Mouse (Mus musculus): ENCODE measurements around the gene Grhpr. TPM values are rescaled to one million over a fixed set of nuclear protein-coding genes. Genes with fewer than 3 reads are reported as not detected.

Gene Grhpr
- polyA plus RNA-seq, 1 experiment from 2014 or later, result 142 TPM

GRCm38 (mm10) chr4:45000001-45000400, 18.8 kb downstream of the Grhpr start:
- no peak overlapping the region for H3K4me3 ChIP-seq (ENCODE audit: low read length)
- H3K4me2 ChIP-seq (ENCODE audit: low read depth, low read length), result no peak overlapping the region
- no peaks in the 10 kb centered on the region for H3K27me3 ChIP-seq (replicated peaks; ENCODE audit: control insufficient read depth, insufficient read depth, low read length)
- peaks cover 1% of the 10 kb centered on the region; the same call in 1 of the 2 replicates for H3K36me3 ChIP-seq (ENCODE audit: control insufficient read depth, insufficient read depth, low read length)
- WGBS, result 89% methylated on average over 6 of the region's 6 CpGs
- no peak overlapping the region for H3K9ac ChIP-seq (ENCODE audit: low read depth, low read length)
- H3K4me1 ChIP-seq (ENCODE audit: control insufficient read depth, insufficient read depth, low read length), result no peaks in the 10 kb centered on the region
- no peak for ATAC-seq
- H3K27ac ChIP-seq (ENCODE audit: low read length), result no peak overlapping the region
- no peaks in the 10 kb centered on the region for H3K9me3 ChIP-seq (ENCODE audit: control insufficient read depth, low read length)

GRCm38 (mm10) chr4:45005452-45005851, 24.3 kb downstream of the Grhpr start:
- H3K4me3 ChIP-seq (ENCODE audit: low read length), result no peak overlapping the region
- WGBS, result 68% methylated on average over 3 of the region's 3 CpGs
- H3K27me3 ChIP-seq (replicated peaks; ENCODE audit: control insufficient read depth, insufficient read depth, low read length), result no peaks in the 10 kb centered on the region
- ATAC-seq, result peak; percentile 88
- H3K36me3 ChIP-seq (ENCODE audit: control insufficient read depth, insufficient read depth, low read length), result no peaks in the 10 kb centered on the region
- H3K9ac ChIP-seq (ENCODE audit: low read depth, low read length), result no peak overlapping the region
- peaks cover 4% of the 10 kb centered on the region for H3K4me1 ChIP-seq (ENCODE audit: control insufficient read depth, insufficient read depth, low read length)
- no peak overlapping the region for H3K4me2 ChIP-seq (ENCODE audit: low read depth, low read length)
- H3K9me3 ChIP-seq (ENCODE audit: control insufficient read depth, low read length), result no peaks in the 10 kb centered on the region
- peak overlapping the region; percentile 78; the same call in 1 of the 2 replicates for H3K27ac ChIP-seq (ENCODE audit: low read length)

GRCm38 (mm10) chr4:45010806-45011415, 29.7 kb downstream of the Grhpr start:
- no peak for ATAC-seq
- Histone ChIP-seq H3K4me2 (ENCODE audit: low read depth, low read length) (peak overlapping the region; percentile 52), H3K9ac (ENCODE audit: low read depth, low read length) (peak overlapping the region; percentile 93), H3K36me3 (ENCODE audit: control insufficient read depth, insufficient read depth, low read length) (no peaks in the 10 kb centered on the region), H3K27ac (ENCODE audit: low read length) (peak overlapping the region; percentile 99; the same call in 1 of the 2 replicates), H3K4me1 (ENCODE audit: control insufficient read depth, insufficient read depth, low read length) (peaks cover 11% of the 10 kb centered on the region), H3K9me3 (ENCODE audit: control insufficient read depth, low read length) (no peaks in the 10 kb centered on the region), H3K27me3 (replicated peaks; ENCODE audit: control insufficient read depth, insufficient read depth, low read length) (no peaks in the 10 kb centered on the region), H3K4me3 (ENCODE audit: low read length) (peak overlapping the region; percentile 94)
- WGBS, result 6% methylated on average over 11 of the region's 11 CpGs

- Histone ChIP-seq H3K4me1 (ENCODE audit: control insufficient read depth, insufficient read depth, low read length) (peaks cover 11% of the 10 kb centered on the region), H3K9me3 (ENCODE audit: control insufficient read depth, low read length) (no peaks in the 10 kb centered on the region), H3K36me3 (ENCODE audit: control insufficient read depth, insufficient read depth, low read length) (no peaks in the 10 kb centered on the region), H3K4me3 (ENCODE audit: low read length) (peak overlapping the region; percentile 94), H3K4me2 (ENCODE audit: low read depth, low read length) (peak overlapping the region; percentile 52), H3K9ac (ENCODE audit: low read depth, low read length) (peak overlapping the region; percentile 93), H3K27me3 (replicated peaks; ENCODE audit: control insufficient read depth, insufficient read depth, low read length) (no peaks in the 10 kb centered on the region), H3K27ac (ENCODE audit: low read length) (peak overlapping the region; percentile 99)
- WGBS, result 0% methylated on average over 31 of the region's 31 CpGs
- ATAC-seq, result peak; percentile 62
These were observed 30.4 kb downstream of the Grhpr start for GRCm38 (mm10) chr4:45011581-45012104.

GRCm38 (mm10) chr4:45012105-45012975, 31.1 kb downstream of the Grhpr start, which contains the start of gene Zbtb5:
Gene Zbtb5 (minus strand): TSS chr4:45012412.
- Histone ChIP-seq H3K36me3 (ENCODE audit: control insufficient read depth, insufficient read depth, low read length) (no peaks in the 10 kb centered on the region), H3K4me2 (ENCODE audit: low read depth, low read length) (peak within 1 kb of the TSS; percentile 75), H3K4me3 (ENCODE audit: low read length) (peak within 1 kb of the TSS; percentile 94), H3K9me3 (ENCODE audit: control insufficient read depth, low read length) (no peaks in the 10 kb centered on the region), H3K27ac (ENCODE audit: low read length) (peak within 1 kb of the TSS; percentile 99), H3K4me1 (ENCODE audit: control insufficient read depth, insufficient read depth, low read length) (peaks cover 11% of the 10 kb centered on the region), H3K27me3 (replicated peaks; ENCODE audit: control insufficient read depth, insufficient read depth, low read length) (no peaks in the 10 kb centered on the region), H3K9ac (ENCODE audit: low read depth, low read length) (peak within 1 kb of the TSS; percentile 93)
- WGBS, result under 1% methylated on average over 57 of the region's 63 CpGs
- ATAC-seq, result peak; percentile 98

- peak overlapping the region; percentile 73 for H3K4me3 ChIP-seq (ENCODE audit: low read length)
- no peaks in the 10 kb centered on the region for H3K9me3 ChIP-seq (ENCODE audit: control insufficient read depth, low read length)
- ATAC-seq, result no peak
- 2% methylated on average over 13 of the region's 13 CpGs for WGBS
- H3K36me3 ChIP-seq (ENCODE audit: control insufficient read depth, insufficient read depth, low read length), result no peaks in the 10 kb centered on the region
- H3K27ac ChIP-seq (ENCODE audit: low read length), result peak overlapping the region; percentile 93
- H3K4me2 ChIP-seq (ENCODE audit: low read depth, low read length), result peak overlapping the region; percentile 75
- peaks cover 11% of the 10 kb centered on the region for H3K4me1 ChIP-seq (ENCODE audit: control insufficient read depth, insufficient read depth, low read length)
- H3K27me3 ChIP-seq (replicated peaks; ENCODE audit: control insufficient read depth, insufficient read depth, low read length), result no peaks in the 10 kb centered on the region
- H3K9ac ChIP-seq (ENCODE audit: low read depth, low read length), result peak overlapping the region; percentile 79
These were observed 31.8 kb downstream of the Grhpr start for GRCm38 (mm10) chr4:45013031-45013431.

- H3K9me3 ChIP-seq (ENCODE audit: control insufficient read depth, low read length), result no peaks in the 10 kb centered on the region
- peak overlapping the region; percentile 79 for H3K9ac ChIP-seq (ENCODE audit: low read depth, low read length)
- H3K4me2 ChIP-seq (ENCODE audit: low read depth, low read length), result peak overlapping the region; percentile 75
- H3K27me3 ChIP-seq (replicated peaks; ENCODE audit: control insufficient read depth, insufficient read depth, low read length), result no peaks in the 10 kb centered on the region
- peak overlapping the region; percentile 93; the same call in 1 of the 2 replicates for H3K27ac ChIP-seq (ENCODE audit: low read length)
- peaks cover 11% of the 10 kb centered on the region for H3K4me1 ChIP-seq (ENCODE audit: control insufficient read depth, insufficient read depth, low read length)
- ATAC-seq, result no peak
- 5% methylated on average over 2 of the region's 2 CpGs for WGBS
- no peaks in the 10 kb centered on the region for H3K36me3 ChIP-seq (ENCODE audit: control insufficient read depth, insufficient read depth, low read length)
- H3K4me3 ChIP-seq (ENCODE audit: low read length), result peak overlapping the region; percentile 73
These were observed 32.3 kb downstream of the Grhpr start for GRCm38 (mm10) chr4:45013537-45013936.

- no peaks in the 10 kb centered on the region for H3K9me3 ChIP-seq (ENCODE audit: control insufficient read depth, low read length)
- H3K4me1 ChIP-seq (ENCODE audit: control insufficient read depth, insufficient read depth, low read length), result peaks cover 16% of the 10 kb centered on the region
- no peak overlapping the region for H3K4me3 ChIP-seq (ENCODE audit: low read length)
- H3K4me2 ChIP-seq (ENCODE audit: low read depth, low read length), result no peak overlapping the region
- ATAC-seq, result no peak
- H3K27me3 ChIP-seq (replicated peaks; ENCODE audit: control insufficient read depth, insufficient read depth, low read length), result no peaks in the 10 kb centered on the region
- H3K36me3 ChIP-seq (ENCODE audit: control insufficient read depth, insufficient read depth, low read length), result no peaks in the 10 kb centered on the region
- WGBS, result 6% methylated on average over 3 of the region's 3 CpGs
- H3K9ac ChIP-seq (ENCODE audit: low read depth, low read length), result no peak overlapping the region
- H3K27ac ChIP-seq (ENCODE audit: low read length), result no peak overlapping the region
These were observed 34.4 kb downstream of the Grhpr start for GRCm38 (mm10) chr4:45015615-45016014.

- Histone ChIP-seq H3K27me3 (replicated peaks; ENCODE audit: control insufficient read depth, insufficient read depth, low read length) (no peaks in the 10 kb centered on the region), H3K4me2 (ENCODE audit: low read depth, low read length) (peak within 1 kb of the TSS; percentile 90), H3K9ac (ENCODE audit: low read depth, low read length) (peak within 1 kb of the TSS; percentile 72), H3K4me1 (ENCODE audit: control insufficient read depth, insufficient read depth, low read length) (peaks cover 12% of the 10 kb centered on the region), H3K4me3 (ENCODE audit: low read length) (peak within 1 kb of the TSS; percentile 79), H3K27ac (ENCODE audit: low read length) (no peak within 1 kb of the TSS), H3K9me3 (ENCODE audit: control insufficient read depth, low read length) (no peaks in the 10 kb centered on the region), H3K36me3 (ENCODE audit: control insufficient read depth, insufficient read depth, low read length) (no peaks in the 10 kb centered on the region)
- peak; percentile 89 for ATAC-seq
- under 1% methylated on average over 29 of the region's 29 CpGs for WGBS
These were observed 37.3 kb downstream of the Grhpr start, which contains the start of gene Polr1e for GRCm38 (mm10) chr4:45018452-45018980. Gene Polr1e (plus strand): TSS chr4:45018583.

Data from intestine, embryonic 16.5 days (tissue).